Mouse (Mus musculus): ENCODE data around the gene Mrps15. TPM values are rescaled to one million over a fixed set of nuclear protein-coding genes. Genes with fewer than 3 reads are reported as not detected.

Mrps15 gene
- total RNA-seq, 2 experiments from 2014 or later = 44.1 to 44.9 TPM

Other genes starting within 250 kb of the Mrps15 start
- 1 to 10 TPM; 4.4 to 4.5 TPM for gene Csf3r, start 22.4 kb upstream of the Mrps15 start, total RNA-seq (2021)
- 10 to 100 TPM; 42.1 to 48.0 TPM for gene Oscp1, start 11.6 kb downstream of the Mrps15 start, total RNA-seq (2021)
- 10 to 100 TPM; 16.5 to 18.1 TPM for gene Lsm10, start 49.7 kb downstream of the Mrps15 start, total RNA-seq (2021)
- 10 to 100 TPM; 28.5 to 29.0 TPM for gene Stk40, start 57.0 kb downstream of the Mrps15 start, total RNA-seq (2021)
- gene Eva1b, start 100.8 kb downstream of the Mrps15 start, total RNA-seq (2021) = 1 to 10 TPM; 1.6 to 2.1 TPM
- under 1 TPM; 0.80 to 0.86 TPM for gene Sh3d21, start 116.6 kb downstream of the Mrps15 start, total RNA-seq (2021)
- gene Thrap3, start 155.8 kb downstream of the Mrps15 start, total RNA-seq (2021) = 100 to 1,000 TPM; 148 to 151 TPM
- 100 to 1,000 TPM; 245 to 249 TPM for gene Map7d1, start 209.4 kb downstream of the Mrps15 start, total RNA-seq (2021)
- gene Trappc3, start 215.4 kb downstream of the Mrps15 start, total RNA-seq (2021) = 10 to 100 TPM; 77.9 to 83.3 TPM
- 1 to 10 TPM in 1 of 2 experiments, under 1 TPM in 1; 0.60 to 1.3 TPM for gene Col8a2, start 239.9 kb downstream of the Mrps15 start, total RNA-seq (2021)